Mouse (Mus musculus): ENCODE results near the gene Chchd3.

Gene Chchd3

GRCm38 (mm10) chr6:33059735-33060576, at the start of gene Chchd3:
Gene Chchd3 (minus strand): TSS chr6:33060260.
- peak; percentile 89 for DNase-seq (ENCODE audit: low read depth, low spot score)

DNA sequence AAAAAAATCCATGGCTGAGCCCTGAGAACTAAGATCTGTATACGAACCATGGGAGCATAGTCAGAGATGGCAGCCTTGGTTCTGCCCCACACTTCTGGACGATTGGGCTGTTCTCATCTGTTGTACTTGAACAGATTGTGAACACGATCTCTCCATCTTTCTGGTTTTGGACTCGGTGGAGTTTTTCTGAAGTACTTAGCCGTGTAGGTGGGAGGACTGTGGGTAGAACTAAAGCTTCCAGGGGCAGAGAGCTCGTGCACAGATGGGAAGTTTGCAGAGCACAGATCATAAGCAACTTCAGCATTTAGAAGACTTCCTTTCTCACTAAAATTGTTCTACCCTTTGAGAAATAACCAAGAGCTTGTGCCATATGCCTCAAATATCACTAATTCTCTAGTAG, 44.6 kb upstream of the Chchd3 start:
- DNase-seq (ENCODE audit: low read depth, low spot score): no peak

GRCm38 (mm10) chr6:33098903-33099302, 38.8 kb upstream of the Chchd3 start:
- no peak for DNase-seq (ENCODE audit: low read depth, low spot score)

GRCm38 (mm10) chr6:33094671-33095233, 34.7 kb upstream of the Chchd3 start:
- no peak for DNase-seq (ENCODE audit: low read depth, low spot score)

DNA sequence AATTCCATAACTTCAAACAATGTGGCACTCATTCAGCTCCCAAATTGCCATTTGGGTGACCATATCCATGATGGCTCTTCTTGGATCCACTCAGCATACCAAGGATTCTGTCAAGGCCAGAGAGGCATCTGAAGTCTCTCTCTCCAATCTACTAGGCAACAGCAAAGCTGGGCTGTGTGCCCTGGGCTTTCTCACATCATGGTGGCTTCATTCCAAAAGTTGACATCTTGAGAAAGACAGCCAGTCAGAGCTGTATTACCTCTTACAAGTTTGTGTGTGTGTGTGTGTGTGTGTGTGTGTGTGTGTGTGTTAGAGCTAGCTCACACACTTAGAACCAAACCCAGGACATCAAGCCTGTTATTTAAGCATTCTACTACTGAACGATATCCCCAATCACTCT, 20.1 kb upstream of the Chchd3 start:
- no peak for DNase-seq (ENCODE audit: low read depth, low spot score)

GRCm38 (mm10) chr6:33078260-33078936, 18.3 kb upstream of the Chchd3 start:
- no peak for DNase-seq (ENCODE audit: low read depth, low spot score)

DNA sequence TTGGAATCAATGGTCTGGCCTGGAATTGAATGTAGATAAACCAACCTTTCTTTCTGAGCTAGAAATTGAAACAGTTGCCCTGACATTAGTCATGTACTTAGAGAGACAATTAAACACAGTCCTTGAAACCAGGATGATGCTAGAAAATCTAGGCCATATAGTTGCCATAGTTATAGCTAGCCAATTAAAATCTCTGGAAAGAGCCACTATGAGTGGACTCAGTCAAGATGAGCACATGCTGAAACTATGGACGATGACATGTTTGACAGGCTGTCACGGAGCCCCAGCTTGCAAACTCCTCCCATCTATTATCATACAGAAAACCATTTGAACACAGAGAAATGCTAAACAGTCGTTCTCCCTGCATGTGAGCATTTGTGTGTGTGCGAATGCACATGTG, 6.4 kb upstream of the Chchd3 start:
- DNase-seq (ENCODE audit: low read depth, low spot score): no peak

DNA sequence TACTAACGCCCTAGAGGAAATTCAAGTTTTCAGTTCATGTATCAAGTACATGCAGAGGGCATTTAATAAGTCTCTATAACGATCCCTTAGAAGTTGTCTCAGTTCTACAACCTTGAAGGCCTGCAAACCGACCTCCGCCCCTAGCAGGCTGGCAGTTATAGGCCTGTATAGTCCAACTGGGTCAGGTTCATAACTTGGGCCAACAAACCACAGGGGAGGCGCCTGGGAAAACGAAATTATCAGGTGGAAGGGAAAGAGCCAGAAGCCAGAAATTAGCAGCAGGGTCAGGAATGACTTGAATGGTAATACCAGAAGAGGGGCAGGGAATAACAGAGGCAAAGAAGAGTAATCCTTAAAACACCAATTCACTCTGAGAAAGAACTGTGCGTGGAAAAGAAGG, 784 bp downstream of the Chchd3 start:
- no peak for DNase-seq (ENCODE audit: low read depth, low spot score)

- DNase-seq (ENCODE audit: low read depth, low spot score): no peak
Observed at GRCm38 (mm10) chr6:33056392-33056791, 3.7 kb downstream of the Chchd3 start.

- no peak for DNase-seq (ENCODE audit: low read depth, low spot score)
Observed at GRCm38 (mm10) chr6:33055663-33056062, 4.4 kb downstream of the Chchd3 start.

DNA sequence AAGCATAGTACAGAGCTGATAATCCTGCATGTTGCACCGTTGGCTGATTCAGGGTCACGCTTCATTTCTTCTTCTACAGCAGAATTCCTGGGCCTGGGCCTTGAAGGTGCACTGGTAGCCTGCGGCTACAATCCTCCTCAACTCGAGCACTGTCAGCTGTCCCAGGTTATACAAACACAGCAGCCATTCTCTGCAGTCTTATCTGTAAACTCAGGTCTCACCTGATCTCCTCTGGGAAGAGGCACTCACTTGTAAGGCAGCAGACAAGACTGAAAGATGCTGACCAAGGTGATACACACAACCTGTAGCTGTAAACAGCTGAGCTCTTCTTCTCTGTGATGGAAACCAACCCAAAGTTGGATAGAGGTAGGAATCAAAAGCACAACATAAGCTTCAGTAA, 5.1 kb downstream of the Chchd3 start:
- DNase-seq (ENCODE audit: low read depth, low spot score): no peak

- no peak for DNase-seq (ENCODE audit: low read depth, low spot score)
Observed at GRCm38 (mm10) chr6:33051642-33052041, 8.4 kb downstream of the Chchd3 start.

GRCm38 (mm10) chr6:33049705-33050420, 10.2 kb downstream of the Chchd3 start:
- DNase-seq (ENCODE audit: low read depth, low spot score): no peak

GRCm38 (mm10) chr6:33043480-33043879, 16.6 kb downstream of the Chchd3 start:
- DNase-seq (ENCODE audit: low read depth, low spot score): no peak

GRCm38 (mm10) chr6:33042880-33043279, 17.2 kb downstream of the Chchd3 start:
- no peak for DNase-seq (ENCODE audit: low read depth, low spot score)

- DNase-seq (ENCODE audit: low read depth, low spot score): no peak
Observed at GRCm38 (mm10) chr6:33041978-33042377, 18.1 kb downstream of the Chchd3 start.

- DNase-seq (ENCODE audit: low read depth, low spot score): no peak
Observed at GRCm38 (mm10) chr6:33040360-33041090, 19.5 kb downstream of the Chchd3 start.

GRCm38 (mm10) chr6:33032543-33032942, 27.5 kb downstream of the Chchd3 start:
- no peak for DNase-seq (ENCODE audit: low read depth, low spot score)

- no peak for DNase-seq (ENCODE audit: low read depth, low spot score)
Observed at GRCm38 (mm10) chr6:33031631-33032030, 28.4 kb downstream of the Chchd3 start.

- DNase-seq (ENCODE audit: low read depth, low spot score): no peak
Observed at GRCm38 (mm10) chr6:33028296-33028695, 31.8 kb downstream of the Chchd3 start.

- no peak for DNase-seq (ENCODE audit: low read depth, low spot score)
Observed at GRCm38 (mm10) chr6:33025041-33025440, 35.0 kb downstream of the Chchd3 start.
